Mouse (Mus musculus): ENCODE measurements around the gene Abcc12. TPM values are rescaled to one million over a fixed set of nuclear protein-coding genes. Genes with fewer than 3 reads are reported as not detected.

The Abcc12 gene
- polyA plus RNA-seq, 1 experiment, result not detected

DNA sequence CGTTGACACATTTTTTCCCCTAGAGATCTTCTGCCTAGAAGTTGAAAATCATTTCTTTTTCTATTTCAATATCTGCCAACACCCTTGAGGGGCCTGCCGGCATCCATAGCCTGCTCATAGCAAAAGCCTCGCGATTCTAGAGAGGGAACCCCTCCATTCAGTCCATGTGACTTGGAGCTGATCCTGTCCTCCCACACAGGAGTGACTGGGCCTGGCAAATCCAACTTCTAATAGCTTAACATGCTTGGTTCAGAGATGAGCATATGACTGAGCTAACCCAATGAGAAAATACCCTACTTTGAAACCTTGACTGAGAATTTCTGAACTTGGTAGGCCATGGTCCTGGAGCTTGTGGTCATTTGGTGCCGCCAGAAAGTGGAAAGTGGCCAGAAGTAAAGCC lies 5.6 kb upstream of the Abcc12 start:
- H3K4me3 ChIP-seq (ENCODE audit: insufficient read depth, low read depth, low read length), result no peak overlapping the region
- no peak for TF ChIP-seq CTCF (IDR thresholded peaks at IDR 0.05; ENCODE audit: insufficient read depth, low read depth, low read length)
- no peak for TF ChIP-seq POLR2A (IDR thresholded peaks at IDR 0.05; ENCODE audit: insufficient read depth, low read depth, low read length)
- H3K27ac ChIP-seq (ENCODE audit: insufficient read depth, low read depth, low read length), result no peak overlapping the region
- WGBS, result 39% methylated on average over 5 of the region's 5 CpGs
- H3K4me1 ChIP-seq (ENCODE audit: control insufficient read depth, insufficient read depth, low read length), result no peaks in the 10 kb centered on the region

DNA sequence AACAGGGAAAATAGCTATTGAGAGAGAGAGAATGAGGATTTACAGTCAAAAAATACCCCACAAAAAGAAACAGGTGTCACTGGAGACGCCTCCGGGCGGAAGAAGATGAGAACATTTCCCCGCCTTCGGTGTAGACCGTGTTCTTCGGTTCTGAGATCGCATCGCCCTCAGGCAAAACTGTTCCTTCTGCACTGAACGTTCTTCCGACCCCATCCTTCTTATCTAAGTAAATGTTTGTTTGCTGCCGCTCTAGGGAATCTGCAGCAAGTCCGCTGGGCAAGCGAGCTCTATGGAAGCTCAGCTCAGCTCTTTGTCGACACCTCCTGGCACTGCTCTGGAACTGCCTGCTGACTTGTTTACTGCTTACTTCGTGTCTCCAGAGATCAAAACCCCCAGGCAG lies 5.0 kb upstream of the Abcc12 start:
- WGBS, result 1% methylated on average over 16 of the region's 16 CpGs
- peak overlapping the region; percentile 52 for H3K4me3 ChIP-seq (ENCODE audit: insufficient read depth, low read depth, low read length)

DNA sequence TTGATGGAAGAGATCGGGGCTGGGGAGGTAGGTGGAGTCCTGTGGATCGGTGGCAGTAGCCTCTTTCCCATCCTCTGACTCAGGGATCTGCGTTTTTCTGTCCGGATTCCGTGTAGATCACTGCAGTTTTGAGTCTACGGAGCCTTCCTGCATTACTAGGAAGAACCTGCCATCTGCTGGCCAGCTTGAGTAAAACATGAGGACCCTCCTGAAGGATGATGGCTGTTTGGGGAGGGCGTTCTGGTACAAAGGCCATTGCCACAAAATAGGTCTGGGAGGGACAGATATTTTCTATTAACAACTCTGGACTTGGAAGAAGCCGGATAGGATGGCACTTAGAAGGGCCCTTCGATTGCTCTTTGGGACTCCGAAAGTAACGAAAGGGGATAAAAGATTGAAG lies 4.6 kb upstream of the Abcc12 start:
- TF ChIP-seq POLR2A (IDR thresholded peaks at IDR 0.05; ENCODE audit: insufficient read depth, low read depth, low read length) (no peak), CTCF (IDR thresholded peaks at IDR 0.05; ENCODE audit: insufficient read depth, low read depth, low read length) (peak; percentile 27; the same call in 1 of the 2 replicates)
- Histone ChIP-seq H3K4me1 (ENCODE audit: control insufficient read depth, insufficient read depth, low read length) (no peaks in the 10 kb centered on the region), H3K27ac (ENCODE audit: insufficient read depth, low read depth, low read length) (0 out of 2 replicates have a peak overlapping the region, but pooled peaks have one; percentile 9), H3K4me3 (ENCODE audit: insufficient read depth, low read depth, low read length) (peak overlapping the region; percentile 52; the same call in 1 of the 2 replicates)
- under 1% methylated on average over 11 of the region's 11 CpGs for WGBS

More for the DNA sequence above, 5.0 kb upstream of the Abcc12 start:
- TF ChIP-seq POLR2A (IDR thresholded peaks at IDR 0.05; ENCODE audit: insufficient read depth, low read depth, low read length) (no peak), CTCF (IDR thresholded peaks at IDR 0.05; ENCODE audit: insufficient read depth, low read depth, low read length) (peak; percentile 82)
- Histone ChIP-seq H3K4me1 (ENCODE audit: control insufficient read depth, insufficient read depth, low read length) (no peaks in the 10 kb centered on the region), H3K27ac (ENCODE audit: insufficient read depth, low read depth, low read length) (0 out of 2 replicates have a peak overlapping the region, but pooled peaks have one; percentile 9)

DNA sequence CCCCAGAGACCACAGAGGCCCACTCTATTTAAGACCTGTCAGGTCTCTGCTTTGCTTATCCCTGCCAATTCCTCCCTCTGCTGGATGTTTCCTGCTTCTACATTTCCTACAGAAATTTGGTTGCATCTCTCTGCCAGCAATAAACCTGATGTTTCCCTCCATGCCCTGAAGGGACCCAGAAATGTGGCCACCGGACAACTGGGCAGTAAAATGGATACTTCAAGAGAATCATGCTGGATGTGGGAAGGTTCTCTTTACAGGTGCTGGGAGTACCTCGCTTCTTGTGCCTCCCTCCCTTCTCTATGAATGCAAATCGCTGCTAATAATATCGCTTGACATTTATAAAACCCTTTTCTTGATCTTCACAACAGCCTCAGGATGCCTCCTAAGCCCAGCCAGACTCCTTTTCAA lies 1.4 kb upstream of the Abcc12 start:
- WGBS, result 66% methylated on average over 4 of the region's 4 CpGs
- no peak for TF ChIP-seq POLR2A (IDR thresholded peaks at IDR 0.05; ENCODE audit: insufficient read depth, low read depth, low read length)
- no peak for TF ChIP-seq CTCF (IDR thresholded peaks at IDR 0.05; ENCODE audit: insufficient read depth, low read depth, low read length)
- Histone ChIP-seq H3K4me1 (ENCODE audit: control insufficient read depth, insufficient read depth, low read length) (peaks cover 8% of the 10 kb centered on the region), H3K27ac (ENCODE audit: insufficient read depth, low read depth, low read length) (no peak overlapping the region), H3K4me3 (ENCODE audit: insufficient read depth, low read depth, low read length) (no peak overlapping the region)

DNA sequence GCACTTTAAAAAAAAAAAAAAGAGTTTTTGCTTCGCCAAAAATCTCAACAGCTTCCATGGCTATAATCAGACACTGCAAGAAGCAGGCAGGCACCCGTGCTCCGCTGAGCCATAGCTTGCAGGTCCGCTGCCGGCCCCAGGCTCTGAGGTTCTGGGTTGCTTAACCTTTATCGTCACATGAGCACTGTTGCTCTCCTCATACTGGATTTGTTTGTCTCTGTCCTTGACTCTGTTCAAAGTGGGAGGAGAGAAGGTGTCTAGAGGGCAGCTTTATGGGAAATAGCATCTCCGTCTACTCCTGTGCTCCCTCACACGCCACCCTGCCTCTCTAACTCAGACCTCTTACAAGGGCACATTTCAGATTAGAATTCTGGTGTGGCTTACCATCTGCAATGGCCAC lies 1.8 kb downstream of the Abcc12 start:
- 44% methylated on average over 8 of the region's 8 CpGs for WGBS
- TF ChIP-seq POLR2A (IDR thresholded peaks at IDR 0.05; ENCODE audit: insufficient read depth, low read depth, low read length) (no peak), CTCF (IDR thresholded peaks at IDR 0.05; ENCODE audit: insufficient read depth, low read depth, low read length) (no peak)
- no peak overlapping the region for H3K4me3 ChIP-seq (ENCODE audit: insufficient read depth, low read depth, low read length)
- H3K4me1 ChIP-seq (ENCODE audit: control insufficient read depth, insufficient read depth, low read length), result peaks cover 8% of the 10 kb centered on the region
- no peak overlapping the region for H3K27ac ChIP-seq (ENCODE audit: insufficient read depth, low read depth, low read length)

DNA sequence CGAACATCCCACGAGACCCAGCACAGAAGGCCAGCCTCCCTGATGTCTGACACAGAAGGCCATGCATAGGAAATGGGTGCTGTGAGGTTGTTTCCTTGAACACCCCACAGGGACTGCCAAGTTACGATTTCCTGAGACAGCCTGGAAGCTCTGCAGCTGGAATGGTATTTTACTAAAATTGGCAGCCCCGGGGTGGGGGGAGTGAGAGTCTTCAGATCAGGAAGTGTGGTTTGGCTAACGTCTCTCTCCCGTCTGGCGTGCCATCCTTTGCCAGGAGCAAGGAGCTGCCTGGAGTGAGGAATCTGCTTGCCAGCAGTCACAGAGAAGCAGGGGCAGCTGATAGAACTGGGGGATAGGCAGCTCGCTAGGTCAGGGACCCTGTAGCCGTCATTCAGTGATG lies 2.4 kb downstream of the Abcc12 start:
- no peak overlapping the region for H3K4me3 ChIP-seq (ENCODE audit: insufficient read depth, low read depth, low read length)
- WGBS, result 17% methylated on average over 9 of the region's 9 CpGs
- TF ChIP-seq CTCF (IDR thresholded peaks at IDR 0.05; ENCODE audit: insufficient read depth, low read depth, low read length) (no peak), POLR2A (IDR thresholded peaks at IDR 0.05; ENCODE audit: insufficient read depth, low read depth, low read length) (no peak)
- no peak overlapping the region for H3K27ac ChIP-seq (ENCODE audit: insufficient read depth, low read depth, low read length)
- peaks cover 8% of the 10 kb centered on the region for H3K4me1 ChIP-seq (ENCODE audit: control insufficient read depth, insufficient read depth, low read length)

DNA sequence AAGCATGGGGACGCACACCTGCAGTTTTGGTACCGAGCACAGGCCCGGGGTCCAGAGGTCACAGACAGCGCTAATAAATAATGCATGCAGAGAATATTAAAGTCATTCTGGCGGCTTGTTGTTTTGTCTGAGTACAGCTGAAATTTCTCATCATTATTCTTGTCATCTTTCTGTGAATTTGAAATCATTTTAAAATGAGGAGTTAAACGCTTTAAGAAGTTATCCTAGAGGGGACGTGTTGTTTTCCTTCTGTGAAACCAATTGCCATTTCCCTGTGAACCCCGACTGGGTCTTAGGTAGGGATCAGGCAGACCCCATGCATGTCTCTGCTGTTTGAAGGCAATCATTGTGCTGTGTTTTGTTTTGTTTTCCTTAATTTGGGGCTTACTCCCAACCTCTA lies 2.9 kb downstream of the Abcc12 start:
- no peak for TF ChIP-seq POLR2A (IDR thresholded peaks at IDR 0.05; ENCODE audit: insufficient read depth, low read depth, low read length)
- no peak for TF ChIP-seq CTCF (IDR thresholded peaks at IDR 0.05; ENCODE audit: insufficient read depth, low read depth, low read length)
- Histone ChIP-seq H3K27ac (ENCODE audit: insufficient read depth, low read depth, low read length) (no peak overlapping the region), H3K4me3 (ENCODE audit: insufficient read depth, low read depth, low read length) (no peak overlapping the region), H3K4me1 (ENCODE audit: control insufficient read depth, insufficient read depth, low read length) (peaks cover 8% of the 10 kb centered on the region)
- 86% methylated on average over 8 of the region's 8 CpGs for WGBS

DNA sequence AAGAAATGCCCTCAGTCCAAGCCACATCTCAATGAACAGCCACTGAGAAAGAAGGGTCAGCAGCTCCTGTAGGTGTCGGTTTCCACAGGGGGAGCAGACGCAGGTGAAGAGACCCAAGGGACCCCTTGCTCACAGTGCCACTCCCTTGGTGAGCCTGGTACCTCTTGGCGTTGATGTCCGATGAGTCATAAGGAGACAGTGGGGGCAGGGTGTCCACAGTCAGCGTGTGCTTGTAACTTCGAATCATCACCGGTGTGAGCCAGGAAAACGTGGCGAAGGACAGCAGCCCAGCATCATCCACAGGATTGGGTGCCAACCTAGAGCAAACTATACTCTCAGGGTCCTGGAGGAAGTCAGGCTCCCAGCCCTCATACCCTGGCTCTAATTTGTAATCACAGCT lies 16.8 kb downstream of the Abcc12 start:
- Histone ChIP-seq H3K4me1 (ENCODE audit: control insufficient read depth, insufficient read depth, low read length) (no peaks in the 10 kb centered on the region), H3K4me3 (ENCODE audit: insufficient read depth, low read depth, low read length) (no peak overlapping the region), H3K27ac (ENCODE audit: insufficient read depth, low read depth, low read length) (no peak overlapping the region)
- 89% methylated on average over 9 of the region's 9 CpGs for WGBS
- TF ChIP-seq POLR2A (IDR thresholded peaks at IDR 0.05; ENCODE audit: insufficient read depth, low read depth, low read length) (no peak), CTCF (IDR thresholded peaks at IDR 0.05; ENCODE audit: insufficient read depth, low read depth, low read length) (no peak)

DNA sequence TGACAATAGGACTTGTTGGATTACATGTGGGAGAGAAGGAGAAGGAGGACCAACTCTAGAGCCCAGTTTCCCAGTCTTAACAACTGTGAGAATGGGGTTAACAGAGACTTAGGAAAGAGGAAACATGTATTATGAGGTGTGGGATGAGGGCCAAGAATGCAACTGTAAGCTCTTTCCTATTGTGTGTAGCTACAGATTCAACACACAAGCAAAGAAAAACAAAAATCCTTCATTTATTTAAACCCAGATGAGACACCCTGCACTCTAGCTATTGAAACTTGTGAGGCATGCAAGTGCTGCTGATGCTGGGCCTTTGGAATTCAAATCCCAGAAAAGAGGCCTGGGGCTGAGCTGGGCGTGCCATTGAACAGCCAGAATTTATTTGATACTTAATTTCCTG lies 18.7 kb downstream of the Abcc12 start:
- whole genome bisulfite sequencing, result 67% methylated on average over 1 of the region's 1 CpGs
- no peak for TF ChIP-seq CTCF (IDR thresholded peaks at IDR 0.05; ENCODE audit: insufficient read depth, low read depth, low read length)
- TF ChIP-seq POLR2A (IDR thresholded peaks at IDR 0.05; ENCODE audit: insufficient read depth, low read depth, low read length), result no peak
- Histone ChIP-seq H3K4me3 (ENCODE audit: insufficient read depth, low read depth, low read length) (no peak overlapping the region), H3K4me1 (ENCODE audit: control insufficient read depth, insufficient read depth, low read length) (no peaks in the 10 kb centered on the region), H3K27ac (ENCODE audit: insufficient read depth, low read depth, low read length) (no peak overlapping the region)

DNA sequence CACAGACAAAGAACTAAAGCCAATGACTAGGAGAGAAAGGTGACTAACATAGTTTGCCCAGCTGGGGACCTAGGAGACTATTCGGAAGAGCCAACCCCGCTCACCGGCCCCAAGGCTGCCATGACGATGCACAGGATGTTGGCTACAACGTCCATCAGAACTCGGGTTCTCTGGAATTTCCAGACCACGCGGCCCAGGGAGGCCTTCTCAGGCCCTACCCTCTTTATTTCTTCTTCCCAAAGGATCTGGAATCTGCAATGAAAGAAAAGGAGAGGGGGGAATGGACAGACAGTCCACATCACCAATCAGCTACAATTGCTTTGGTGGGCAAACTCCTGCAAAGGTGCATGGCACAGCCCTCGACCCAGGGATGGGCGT lies 19.8 kb downstream of the Abcc12 start:
- TF ChIP-seq POLR2A (IDR thresholded peaks at IDR 0.05; ENCODE audit: insufficient read depth, low read depth, low read length), result no peak
- TF ChIP-seq CTCF (IDR thresholded peaks at IDR 0.05; ENCODE audit: insufficient read depth, low read depth, low read length), result no peak
- no peaks in the 10 kb centered on the region for H3K4me1 ChIP-seq (ENCODE audit: control insufficient read depth, insufficient read depth, low read length)
- H3K27ac ChIP-seq (ENCODE audit: insufficient read depth, low read depth, low read length), result no peak overlapping the region
- no peak overlapping the region for H3K4me3 ChIP-seq (ENCODE audit: insufficient read depth, low read depth, low read length)
- WGBS, result 89% methylated on average over 10 of the region's 10 CpGs

Data from olfactory bulb, adult 2 months (tissue).